Mouse (Mus musculus) forebrain, embryonic 13.5 days (tissue): ENCODE data around the gene Prune2. TPM values are rescaled to one million over a fixed set of nuclear protein-coding genes. Genes with fewer than 3 reads are reported as not detected.

ENCODE experiments used
- ATAC-seq: fragments of 200-750 bp; cut with Nextera tagmentation; 2 replicates; pipeline ENCODE4 v1.8.0; 2017
- H3K27ac ChIP-seq: fragments of 300-500 bp; sonication (generic); 2 replicates; pipeline ENCODE4 v1.5.1; 2015; ENCODE audit warnings: inconsistent platforms, mild to moderate bottlenecking, moderate library complexity
- H3K27me3 ChIP-seq: fragments of 300-500 bp; sonication (generic); 2 replicates; pipeline ENCODE4 v1.6.1; 2015; ENCODE audit warnings: mild to moderate bottlenecking, inconsistent platforms
- H3K36me3 ChIP-seq: fragments of 300-500 bp; sonication (generic); 2 replicates; pipeline ENCODE4 v1.6.1; 2015; ENCODE audit warnings: mild to moderate bottlenecking, inconsistent platforms; ENCODE audit not compliant: poor library complexity, severe bottlenecking
- H3K4me1 ChIP-seq: fragments of 300-500 bp; sonication (generic); 2 replicates; pipeline ENCODE4 v1.6.1; 2015; ENCODE audit warnings: inconsistent platforms
- H3K4me2 ChIP-seq: fragments of 300-500 bp; sonication (generic); 2 replicates; pipeline ENCODE4 v1.6.1; 2015; ENCODE audit warnings: inconsistent platforms, mild to moderate bottlenecking, moderate library complexity
- H3K4me3 ChIP-seq: fragments of 300-500 bp; sonication (generic); 2 replicates; pipeline ENCODE4 v1.5.1; 2015; ENCODE audit warnings: mild to moderate bottlenecking, inconsistent platforms
- H3K9ac ChIP-seq: fragments of 300-500 bp; sonication (generic); 2 replicates; pipeline ENCODE4 v1.6.1; 2015; ENCODE audit warnings: mild to moderate bottlenecking, inconsistent platforms
- H3K9me3 ChIP-seq: fragments of 300-500 bp; sonication (generic); replicated peaks from 2 replicates; pipeline ENCODE4 v1.6.1; 2016; ENCODE audit warnings: inconsistent platforms
- WGBS: fragments of 180-500 bp; shearing (Covaris S2); methylation state at CpG from one replicate; pipeline ENCODE4 v1.1.7; 2015; 5-methylcytosine and 5-hydroxymethylcytosine counted together
- polyA plus RNA-seq: library from polyadenylated mRNA; unstranded; fragments of >200 nt; fragmentation: Nextera tagmentation; extraction: Ambion mirVana; gene quantifications from 2 replicates; pipeline ENCODE4 v1.2.1, GENCODE M21; 2015

The Prune2 gene
- polyA plus RNA-seq, 1 experiment from 2014 or later: 2.0 TPM

DNA sequence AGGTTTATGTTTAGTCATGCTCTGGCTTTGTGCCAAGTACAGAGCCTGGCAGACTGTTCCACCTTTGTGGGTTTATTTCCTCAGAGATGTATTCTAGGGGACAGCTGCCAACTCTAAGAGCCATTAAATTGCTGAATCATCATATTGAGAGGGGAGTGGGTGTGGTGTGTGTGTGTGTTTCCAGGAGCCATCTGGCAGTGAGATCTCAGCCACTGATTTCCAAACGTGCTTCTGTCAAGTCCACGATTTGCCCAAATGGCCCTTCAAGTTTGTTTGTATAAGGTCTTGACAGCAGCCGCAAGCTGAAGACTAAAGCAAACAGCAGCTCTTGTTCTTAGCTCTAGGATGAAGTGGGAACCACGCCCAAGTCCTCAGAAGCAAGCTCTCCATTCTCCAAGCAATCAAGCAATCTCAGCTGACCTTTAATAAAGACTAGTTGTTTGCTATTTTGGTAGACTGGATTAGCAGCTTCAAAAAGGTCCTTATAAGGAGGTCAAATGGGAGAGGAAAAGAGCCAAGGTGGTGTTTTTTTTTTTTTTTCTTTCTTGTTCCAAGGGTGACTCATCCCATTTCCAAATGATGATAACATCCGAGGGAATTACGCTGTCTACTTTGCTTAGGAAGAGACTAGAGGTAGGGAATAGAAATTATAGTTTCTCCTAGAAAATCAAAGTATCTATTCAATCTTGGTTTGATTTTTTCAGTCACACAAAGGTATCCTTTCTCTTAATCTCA is 55.5 kb downstream of the Prune2 start:
- Histone ChIP-seq H3K4me3 (no peak overlapping the region), H3K27ac (no peak overlapping the region), H3K27me3 (no peaks in the 10 kb centered on the region), H3K9me3 (no peaks in the 10 kb centered on the region), H3K4me1 (peaks cover 10% of the 10 kb centered on the region; the same call in 1 of the 2 replicates), H3K36me3 (no peaks in the 10 kb centered on the region), H3K9ac (no peak overlapping the region), H3K4me2 (no peak overlapping the region)
- 51% methylated on average over 6 of the region's 6 CpGs for WGBS
- peak; percentile 85 for ATAC-seq

GRCm38 (mm10) chr19:17013085-17013484 is 57.2 kb downstream of the Prune2 start:
- 81% methylated on average over 2 of the region's 2 CpGs for WGBS
- Histone ChIP-seq H3K4me2 (no peak overlapping the region), H3K9ac (no peak overlapping the region), H3K4me1 (0 out of 2 replicates have a peak, but pooled peaks cover 6% of the 10 kb centered on the region), H3K27ac (no peak overlapping the region), H3K9me3 (no peaks in the 10 kb centered on the region), H3K27me3 (no peaks in the 10 kb centered on the region), H3K4me3 (no peak overlapping the region), H3K36me3 (no peaks in the 10 kb centered on the region)
- ATAC-seq: no peak

DNA sequence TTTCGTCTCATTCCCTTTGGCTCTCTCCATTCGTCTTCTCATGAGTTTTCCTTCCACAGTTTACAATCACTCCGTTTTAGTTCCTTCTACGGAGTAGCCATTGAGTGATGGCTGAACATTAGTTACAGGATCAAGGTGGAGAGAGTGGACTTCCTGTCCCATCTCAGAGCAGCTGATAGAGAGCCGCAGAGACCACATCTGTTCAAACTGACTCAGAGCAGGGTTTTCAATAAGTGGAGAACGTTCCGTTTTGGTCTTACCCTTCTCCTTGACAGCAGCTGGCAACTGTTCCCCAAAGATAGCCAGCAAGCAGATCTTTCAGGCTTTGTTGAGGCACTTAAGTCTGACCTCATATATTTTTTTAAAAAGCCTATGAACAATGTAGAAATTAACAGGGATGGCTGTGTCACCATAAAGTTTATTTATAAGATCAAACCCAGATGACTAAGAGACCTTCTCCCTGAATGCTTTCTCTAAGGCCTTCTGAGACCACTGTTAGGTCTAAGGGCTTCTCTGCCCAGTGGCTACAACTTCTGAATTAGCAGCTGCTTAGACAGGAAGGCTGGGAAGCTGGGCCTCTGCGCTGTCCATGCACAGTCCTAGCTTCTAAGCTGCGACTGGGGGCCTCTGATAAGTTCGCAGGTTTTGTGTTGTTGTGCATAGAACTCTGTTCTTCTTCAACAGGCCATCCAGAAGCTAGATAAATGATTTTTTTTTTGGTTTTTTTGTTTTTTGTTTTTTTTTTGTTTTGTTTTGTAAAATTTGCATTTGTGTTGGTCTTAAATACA is 58.6 kb downstream of the Prune2 start:
- Histone ChIP-seq H3K9me3 (no peaks in the 10 kb centered on the region), H3K9ac (no peak overlapping the region), H3K4me1 (0 out of 2 replicates have a peak, but pooled peaks cover 6% of the 10 kb centered on the region), H3K27me3 (no peaks in the 10 kb centered on the region), H3K4me2 (no peak overlapping the region), H3K4me3 (no peak overlapping the region), H3K27ac (no peak overlapping the region), H3K36me3 (no peaks in the 10 kb centered on the region)
- ATAC-seq: no peak
- 86% methylated on average over 10 of the region's 10 CpGs for WGBS

DNA sequence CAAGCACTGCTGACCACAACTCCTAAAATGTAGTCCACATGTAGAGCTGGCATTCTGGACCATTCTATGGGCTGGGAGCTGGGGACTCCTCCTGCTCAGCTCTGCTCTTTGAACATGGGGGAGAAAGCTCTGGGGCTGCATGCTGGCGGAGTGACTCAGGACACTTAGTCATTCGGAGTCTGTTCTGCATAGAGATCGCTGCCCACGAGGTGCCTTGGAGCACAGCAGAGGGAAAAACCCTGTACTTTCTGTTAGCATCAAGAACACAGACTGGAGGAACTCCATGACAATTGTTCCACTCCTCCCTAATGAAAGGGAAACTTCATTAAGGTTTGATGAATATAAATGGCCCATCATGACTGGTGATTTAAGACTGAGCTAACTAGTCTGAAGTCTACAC is 68.8 kb downstream of the Prune2 start:
- H3K9ac ChIP-seq: no peak overlapping the region
- H3K4me3 ChIP-seq: no peak overlapping the region
- no peak overlapping the region for H3K27ac ChIP-seq
- no peaks in the 10 kb centered on the region for H3K36me3 ChIP-seq
- H3K9me3 ChIP-seq: no peaks in the 10 kb centered on the region
- 84% methylated on average over 4 of the region's 4 CpGs for WGBS
- no peak for ATAC-seq
- no peaks in the 10 kb centered on the region for H3K27me3 ChIP-seq
- no peak overlapping the region for H3K4me2 ChIP-seq
- H3K4me1 ChIP-seq: peaks cover 5% of the 10 kb centered on the region; the same call in 1 of the 2 replicates

DNA sequence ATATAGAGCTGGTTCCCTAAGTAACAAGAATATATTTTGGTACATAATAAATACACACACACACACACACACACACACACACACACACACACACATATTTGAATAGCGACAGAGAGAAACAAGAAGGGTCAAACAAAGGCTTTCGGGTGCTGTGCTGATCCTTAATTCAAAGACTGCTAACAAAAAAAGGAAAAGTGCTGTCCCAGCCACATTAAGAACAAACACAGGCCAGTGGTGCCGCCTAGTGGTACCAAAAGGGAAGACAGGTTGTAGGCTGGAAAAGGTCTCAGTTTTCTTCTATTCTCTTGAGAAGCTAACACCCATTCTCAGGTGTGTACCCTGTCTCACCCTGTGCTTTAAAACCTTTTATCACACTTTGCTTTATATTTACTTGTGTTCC is 74.4 kb downstream of the Prune2 start:
- no peak overlapping the region for H3K9ac ChIP-seq
- peak; percentile 61; the same call in 1 of the 2 replicates for ATAC-seq
- no peak overlapping the region for H3K4me3 ChIP-seq
- peaks cover 5% of the 10 kb centered on the region; the same call in 1 of the 2 replicates for H3K4me1 ChIP-seq
- no peak overlapping the region for H3K27ac ChIP-seq
- WGBS: 3% methylated on average over 3 of the region's 3 CpGs
- no peaks in the 10 kb centered on the region for H3K27me3 ChIP-seq
- H3K36me3 ChIP-seq: no peaks in the 10 kb centered on the region
- no peak overlapping the region for H3K4me2 ChIP-seq
- no peaks in the 10 kb centered on the region for H3K9me3 ChIP-seq

- Histone ChIP-seq H3K27me3 (no peaks in the 10 kb centered on the region), H3K4me3 (no peak overlapping the region), H3K36me3 (no peaks in the 10 kb centered on the region), H3K9me3 (no peaks in the 10 kb centered on the region), H3K9ac (no peak overlapping the region), H3K4me2 (no peak overlapping the region), H3K27ac (no peak overlapping the region), H3K4me1 (peaks cover 5% of the 10 kb centered on the region; the same call in 1 of the 2 replicates)
- ATAC-seq: no peak
- 78% methylated on average over 3 of the region's 3 CpGs for WGBS
These were observed 76.4 kb downstream of the Prune2 start for GRCm38 (mm10) chr19:17032314-17032713.

GRCm38 (mm10) chr19:17046961-17047360 is 91.0 kb downstream of the Prune2 start:
- no peak overlapping the region for H3K4me2 ChIP-seq
- no peaks in the 10 kb centered on the region for H3K27me3 ChIP-seq
- no peak overlapping the region for H3K9ac ChIP-seq
- WGBS: 81% methylated on average over 4 of the region's 4 CpGs
- ATAC-seq: no peak
- H3K27ac ChIP-seq: no peak overlapping the region
- H3K4me3 ChIP-seq: no peak overlapping the region
- H3K4me1 ChIP-seq: no peaks in the 10 kb centered on the region
- no peaks in the 10 kb centered on the region for H3K36me3 ChIP-seq
- H3K9me3 ChIP-seq: peaks cover 9% of the 10 kb centered on the region; the same call in 1 of the 2 replicates

DNA sequence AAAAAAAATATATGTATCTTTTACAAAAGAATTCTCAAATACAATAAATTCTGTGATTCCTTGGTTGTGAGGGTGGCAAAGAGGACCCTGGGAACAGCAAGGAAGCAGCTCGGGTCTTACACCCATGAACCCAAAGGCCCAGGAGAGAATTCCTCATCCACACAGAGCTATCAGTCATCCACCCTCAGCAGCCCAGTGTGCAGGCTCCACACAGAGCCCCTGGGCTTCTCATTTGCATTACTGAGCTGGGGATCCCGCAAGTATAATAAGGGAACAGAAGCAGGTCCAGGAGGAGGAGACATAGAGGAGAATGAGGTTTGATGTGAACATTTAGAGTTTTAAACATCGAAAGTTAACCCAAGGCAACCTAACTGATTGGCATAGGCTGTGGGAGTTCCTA is 100.0 kb downstream of the Prune2 start:
- no peaks in the 10 kb centered on the region for H3K4me1 ChIP-seq
- no peak for ATAC-seq
- H3K4me2 ChIP-seq: no peak overlapping the region
- no peak overlapping the region for H3K27ac ChIP-seq
- no peaks in the 10 kb centered on the region for H3K9me3 ChIP-seq
- no peaks in the 10 kb centered on the region for H3K36me3 ChIP-seq
- no peak overlapping the region for H3K4me3 ChIP-seq
- H3K9ac ChIP-seq: no peak overlapping the region
- no peaks in the 10 kb centered on the region for H3K27me3 ChIP-seq
- WGBS: 26% methylated on average over 3 of the region's 3 CpGs

DNA sequence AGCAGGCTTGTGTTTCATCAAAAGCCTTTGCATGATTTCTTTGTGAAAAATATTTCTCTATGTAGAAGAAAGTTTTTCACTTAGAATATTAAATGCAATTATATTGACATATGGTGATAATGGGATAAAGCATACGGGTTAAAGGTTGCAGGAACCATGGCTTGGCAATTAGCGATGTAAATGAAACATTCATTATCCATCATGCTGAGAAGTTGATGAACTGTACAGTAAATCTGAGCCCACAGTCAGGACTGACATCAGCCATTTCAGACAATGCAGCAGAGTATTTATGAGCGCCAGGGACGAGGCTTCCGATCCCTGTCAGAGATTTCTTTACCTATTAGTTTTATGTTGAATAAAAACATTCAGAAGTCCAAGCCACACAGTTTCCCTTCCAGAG is 104.2 kb downstream of the Prune2 start:
- Histone ChIP-seq H3K27me3 (no peaks in the 10 kb centered on the region), H3K4me2 (no peak overlapping the region), H3K9me3 (no peaks in the 10 kb centered on the region), H3K4me3 (no peak overlapping the region), H3K4me1 (no peaks in the 10 kb centered on the region), H3K36me3 (no peaks in the 10 kb centered on the region), H3K9ac (no peak overlapping the region), H3K27ac (no peak overlapping the region)
- no peak for ATAC-seq
- WGBS: 82% methylated on average over 5 of the region's 5 CpGs

GRCm38 (mm10) chr19:17064421-17064820 is 108.5 kb downstream of the Prune2 start:
- no peaks in the 10 kb centered on the region for H3K4me1 ChIP-seq
- no peak for ATAC-seq
- no peaks in the 10 kb centered on the region for H3K9me3 ChIP-seq
- no peak overlapping the region for H3K9ac ChIP-seq
- no peak overlapping the region for H3K4me3 ChIP-seq
- H3K36me3 ChIP-seq: no peaks in the 10 kb centered on the region
- no peak overlapping the region for H3K4me2 ChIP-seq
- H3K27ac ChIP-seq: no peak overlapping the region
- no peaks in the 10 kb centered on the region for H3K27me3 ChIP-seq

GRCm38 (mm10) chr19:17069067-17069466 is 113.1 kb downstream of the Prune2 start:
- Histone ChIP-seq H3K4me3 (no peak overlapping the region), H3K27me3 (no peaks in the 10 kb centered on the region), H3K36me3 (no peaks in the 10 kb centered on the region), H3K4me1 (no peaks in the 10 kb centered on the region), H3K4me2 (no peak overlapping the region), H3K9me3 (no peaks in the 10 kb centered on the region), H3K9ac (no peak overlapping the region), H3K27ac (no peak overlapping the region)
- 94% methylated on average over 7 of the region's 7 CpGs for WGBS
- no peak for ATAC-seq

DNA sequence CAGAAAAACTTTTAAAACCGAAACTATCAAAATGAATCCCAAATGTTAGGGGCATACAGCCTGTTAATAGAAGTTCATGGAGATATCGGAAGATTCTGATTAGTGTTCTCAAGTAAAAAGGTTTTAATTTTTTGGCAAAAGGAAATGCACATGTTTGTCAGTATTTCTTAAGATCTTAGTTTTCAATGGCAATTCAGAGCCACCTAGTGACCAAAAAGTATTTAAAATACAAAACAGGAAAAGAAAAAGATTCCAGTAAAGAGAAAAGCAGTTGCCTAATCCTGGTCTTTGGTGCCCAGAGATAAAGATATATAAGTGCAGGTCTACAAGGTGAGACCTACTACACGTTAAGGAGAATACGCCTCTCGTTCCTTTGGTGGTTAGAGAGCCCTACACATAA is 115.3 kb downstream of the Prune2 start:
- Histone ChIP-seq H3K27me3 (no peaks in the 10 kb centered on the region), H3K9ac (no peak overlapping the region), H3K4me1 (no peaks in the 10 kb centered on the region), H3K36me3 (no peaks in the 10 kb centered on the region), H3K27ac (no peak overlapping the region), H3K9me3 (no peaks in the 10 kb centered on the region), H3K4me3 (no peak overlapping the region), H3K4me2 (no peak overlapping the region)
- 91% methylated on average over 5 of the region's 5 CpGs for WGBS
- ATAC-seq: no peak
